Mouse (Mus musculus): ENCODE results near the gene Folr2.

Gene Folr2

DNA sequence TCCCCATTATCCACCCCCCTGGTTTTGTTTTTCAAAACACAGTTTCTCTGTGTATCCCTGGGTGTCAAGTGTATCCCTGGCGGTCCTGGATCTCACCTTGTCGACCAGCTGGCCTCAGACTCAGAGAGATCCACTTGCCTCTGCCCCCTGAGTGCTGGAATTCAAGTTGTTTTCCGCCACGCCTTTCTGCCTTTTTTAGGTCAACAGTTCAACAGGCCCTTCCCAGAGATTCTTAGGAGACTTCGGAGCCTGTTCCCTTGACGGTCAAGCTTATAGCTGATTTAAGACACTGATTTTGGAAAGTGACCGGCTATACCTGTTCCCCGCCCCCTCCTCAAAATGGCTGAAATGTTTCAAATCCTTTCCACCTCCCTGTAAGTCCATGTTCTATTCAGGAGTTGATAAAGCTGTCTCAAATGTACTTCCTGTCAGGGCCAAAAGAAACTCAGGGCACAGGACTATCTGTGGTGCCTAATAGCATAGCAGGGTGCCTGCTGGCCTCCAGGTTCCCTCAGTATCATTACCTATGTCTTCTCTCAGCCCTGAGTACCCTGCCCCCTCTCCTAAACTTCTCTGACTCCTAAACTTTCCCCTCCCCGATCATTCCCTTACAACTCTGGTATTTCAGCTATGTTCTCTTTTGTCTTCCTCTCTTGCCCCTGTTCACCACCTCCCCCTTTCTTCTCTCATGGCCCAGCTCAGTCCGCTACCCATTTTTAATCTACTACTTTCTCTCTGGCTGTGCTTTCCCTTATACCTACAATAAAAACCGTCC is 9.7 kb upstream of the Folr2 start:
- no peak for DNase-seq

DNA sequence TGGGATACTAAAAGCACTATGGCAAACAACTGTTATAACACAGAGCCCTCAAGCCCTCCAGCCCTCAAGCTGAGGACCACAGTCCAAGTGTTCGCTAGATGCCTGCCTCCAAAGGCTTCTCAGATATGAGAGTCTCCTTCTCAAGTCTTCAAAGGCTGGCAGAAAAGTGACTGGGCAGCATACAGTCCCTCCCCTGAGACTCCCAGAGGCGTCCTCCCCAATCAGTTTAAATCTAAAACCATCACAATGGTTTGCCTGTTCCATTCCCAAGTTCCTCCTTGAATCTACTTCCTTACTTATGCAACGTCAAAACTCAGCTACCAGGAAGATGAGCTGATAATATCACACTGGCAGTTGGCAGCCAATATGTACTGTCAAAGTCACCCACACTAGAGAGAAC is 6.4 kb upstream of the Folr2 start, which contains the start of gene Anapc15:
Gene Anapc15, plus strand, starts transcription at position 301 of the 400 bp plus-strand sequence.
- DNase-seq = no peak

DNA sequence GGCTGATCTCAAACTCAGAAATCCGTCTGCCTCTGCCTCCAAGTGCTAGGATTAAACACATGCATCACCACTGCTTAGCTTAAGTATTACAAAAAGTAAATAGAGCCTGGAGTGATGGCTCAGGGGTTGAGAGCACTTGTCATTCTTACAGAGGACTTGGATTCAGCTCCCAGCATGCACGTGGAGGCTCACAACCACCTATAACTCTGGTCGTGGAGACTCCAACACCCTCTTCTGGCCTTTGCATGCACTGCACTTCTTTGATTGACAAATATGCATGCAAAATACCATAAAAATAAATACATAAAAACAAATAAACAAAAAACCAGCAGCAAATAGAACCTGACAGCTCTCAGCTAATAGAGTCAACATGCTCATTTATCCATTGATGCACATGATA is 5.3 kb upstream of the Folr2 start:
- no peak for DNase-seq

DNA sequence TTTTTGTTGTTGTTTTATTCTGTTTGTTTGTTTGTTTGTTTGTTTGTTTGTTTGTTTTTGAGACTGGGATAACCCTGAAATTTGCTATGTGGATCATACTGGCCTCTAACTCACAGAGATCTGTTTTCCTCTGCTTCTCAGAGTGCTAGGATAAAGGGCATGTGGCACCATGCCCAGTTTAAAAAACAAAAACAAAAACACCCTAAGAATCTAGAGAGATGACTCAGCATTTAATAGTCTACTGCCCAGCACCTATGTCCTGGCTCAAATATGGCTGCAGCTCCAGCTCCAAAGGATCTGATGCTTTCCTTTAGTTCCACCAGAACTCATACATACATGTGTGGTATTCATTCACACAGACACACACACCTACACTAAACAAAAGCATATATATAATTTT is 4.0 kb upstream of the Folr2 start:
- no peak for DNase-seq

DNA sequence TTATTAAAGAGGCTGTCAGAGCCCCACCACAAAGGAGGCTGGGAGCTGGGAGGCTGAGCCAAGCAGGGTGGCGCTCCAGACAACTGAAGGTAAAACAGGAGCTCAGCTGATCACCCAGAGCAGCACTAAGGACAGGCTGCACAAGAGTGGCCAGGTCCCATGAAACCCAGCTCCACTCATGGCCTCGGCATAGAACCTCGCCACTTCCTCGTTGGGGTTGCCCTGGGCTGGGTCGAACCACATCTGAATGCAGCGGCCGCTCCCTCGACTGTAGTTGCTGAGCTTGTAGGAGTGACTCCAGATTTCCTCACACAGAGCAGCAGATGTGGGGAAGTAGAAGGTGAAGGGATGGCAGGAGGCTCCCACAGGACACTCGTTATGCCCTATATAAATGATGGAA is 1.4 kb upstream of the Folr2 start:
- DNase-seq = no peak

DNA sequence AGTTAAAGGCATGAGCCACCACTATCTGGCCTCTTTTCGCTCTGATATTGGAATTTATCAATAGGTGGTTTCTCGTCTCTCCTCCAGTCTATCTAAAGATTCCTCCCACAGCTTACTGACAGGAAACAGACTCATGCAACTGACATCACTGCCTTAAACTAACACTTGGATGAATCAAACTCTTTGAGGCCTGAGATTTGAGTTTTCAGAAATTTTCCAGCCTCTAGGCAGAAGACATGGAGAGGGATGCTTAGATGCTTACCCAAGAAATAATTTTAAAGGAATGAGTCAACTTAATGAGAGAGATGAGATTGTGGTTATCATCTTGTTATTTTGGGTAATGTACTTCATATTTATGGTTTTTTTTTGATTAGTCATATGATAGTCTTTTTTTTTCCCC is 3.2 kb downstream of the Folr2 start:
- DNase-seq = no peak

DNA sequence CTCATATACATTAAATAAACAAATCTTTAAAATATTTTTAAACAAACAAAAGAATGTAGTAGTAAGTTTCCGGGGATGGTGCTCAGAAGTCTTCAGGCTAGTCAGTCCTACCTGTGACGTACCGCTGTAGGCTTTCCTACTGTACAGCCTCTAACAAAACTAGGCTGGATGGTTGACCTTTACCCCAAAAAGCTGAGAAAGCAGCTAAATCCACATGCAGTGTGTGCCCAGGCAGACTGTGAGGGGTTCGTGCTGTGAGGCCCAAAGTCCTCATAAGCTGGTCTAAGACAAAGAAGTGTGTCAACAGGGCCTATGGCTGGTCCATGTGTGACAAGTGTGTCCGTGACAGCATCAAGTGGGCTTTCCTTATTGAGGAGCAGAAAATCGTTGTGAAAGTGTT is 4.1 kb downstream of the Folr2 start:
- DNase-seq = no peak

DNA sequence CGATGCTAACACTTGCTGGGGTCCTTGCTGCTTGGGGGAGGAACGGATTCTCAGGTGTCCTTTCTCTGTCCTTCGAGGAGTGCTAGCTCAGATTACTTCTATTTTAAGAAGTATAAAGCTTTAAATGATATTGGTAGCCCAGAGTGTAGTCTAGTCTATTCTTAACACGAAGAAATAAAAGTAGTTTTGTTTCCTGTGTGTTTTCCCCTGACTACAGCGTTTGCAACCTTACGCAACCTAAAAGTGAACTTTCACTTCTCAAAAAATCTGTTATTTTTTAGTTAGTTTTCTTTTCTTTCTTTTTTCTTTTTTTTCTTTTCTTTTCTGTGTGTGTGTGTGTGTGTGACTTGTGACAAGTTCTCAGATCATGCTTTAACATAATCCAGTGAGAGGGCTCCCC is 5.3 kb downstream of the Folr2 start:
- DNase-seq = no peak

DNA sequence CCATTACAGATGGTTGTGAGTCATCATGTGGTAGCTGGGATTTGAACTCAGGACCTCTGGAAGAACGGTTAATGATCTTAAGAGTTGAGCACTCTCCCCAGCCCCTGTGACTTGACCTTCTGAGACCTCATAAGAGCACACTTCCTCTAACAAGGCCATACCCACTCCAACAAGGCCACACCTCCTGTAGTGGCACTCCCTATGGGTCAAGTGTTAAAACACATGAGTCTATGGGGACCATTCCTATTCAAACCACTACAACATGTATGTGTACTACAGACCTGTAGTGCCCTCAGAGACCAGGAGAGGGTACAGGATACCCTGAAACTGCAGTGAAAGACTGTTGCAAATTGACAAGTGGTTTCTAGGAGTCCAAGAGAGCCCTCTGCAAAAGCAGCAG is 9.1 kb downstream of the Folr2 start:
- DNase-seq = no peak

DNA sequence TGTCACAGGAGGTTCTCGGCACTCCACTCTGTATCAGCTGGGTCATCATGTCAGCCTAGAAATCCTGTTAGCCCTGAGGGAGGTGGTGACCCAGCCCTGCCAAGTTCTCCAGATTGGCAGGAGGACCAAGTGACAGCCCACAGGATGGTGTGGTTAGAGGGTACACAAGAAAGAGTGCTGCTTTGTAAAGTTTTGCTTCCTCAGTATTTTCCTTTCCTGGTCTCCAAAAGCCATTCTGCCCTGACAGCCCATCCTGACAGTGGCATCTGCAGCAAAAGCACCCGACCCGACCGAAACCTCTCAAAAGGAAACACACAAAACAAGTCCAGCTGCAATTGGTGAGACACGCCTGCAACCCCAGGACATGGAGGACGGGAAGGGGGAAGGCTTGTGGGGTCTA is 12.8 kb downstream of the Folr2 start:
- no peak for DNase-seq

DNA sequence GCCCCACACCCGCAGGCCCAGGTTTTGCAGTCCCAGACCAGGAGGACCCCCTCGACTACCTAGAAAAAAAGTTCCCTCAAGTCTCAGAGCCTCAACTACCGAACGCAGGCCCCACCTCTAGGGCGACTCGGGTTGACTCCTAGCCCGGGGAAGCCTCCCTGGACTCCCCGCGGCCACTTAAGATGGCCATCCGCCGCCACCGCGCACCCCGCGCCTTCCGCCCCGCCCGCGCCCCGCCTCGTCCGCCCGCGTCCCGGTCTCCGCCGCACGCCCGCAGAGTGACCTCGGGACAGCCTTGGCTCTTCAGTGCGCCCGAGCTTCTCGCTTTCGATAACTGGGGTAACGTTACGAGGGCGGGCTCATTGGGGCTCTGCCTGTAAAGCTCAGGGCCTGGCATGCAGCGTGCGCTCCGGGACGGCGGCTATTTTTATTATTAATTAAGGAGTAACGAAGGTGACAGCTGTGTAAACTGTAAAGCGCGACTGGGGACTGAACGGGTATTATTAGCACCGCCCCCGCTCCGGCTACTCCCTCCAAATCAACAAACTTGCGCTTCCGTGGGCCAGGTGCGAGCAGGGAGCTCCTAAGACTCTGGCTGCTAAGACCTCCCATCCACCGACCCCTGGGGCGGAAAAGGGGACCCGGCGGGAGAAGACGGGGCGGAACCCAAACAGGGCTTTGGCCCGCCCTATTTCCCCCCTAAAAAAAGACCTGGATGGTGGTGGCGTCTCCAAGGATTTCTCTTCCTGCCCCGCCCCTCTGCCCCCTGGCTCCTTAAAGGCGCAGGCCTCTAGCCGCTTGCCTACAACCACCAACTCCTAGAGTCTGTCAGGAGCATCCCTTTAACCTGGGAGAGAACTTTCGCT is 19.2 kb downstream of the Folr2 start, which contains the start of gene Inppl1:
Gene Inppl1, minus strand, starts transcription at position 624 of the 866 bp plus-strand sequence.
- DNase-seq = peak; percentile 87

DNA sequence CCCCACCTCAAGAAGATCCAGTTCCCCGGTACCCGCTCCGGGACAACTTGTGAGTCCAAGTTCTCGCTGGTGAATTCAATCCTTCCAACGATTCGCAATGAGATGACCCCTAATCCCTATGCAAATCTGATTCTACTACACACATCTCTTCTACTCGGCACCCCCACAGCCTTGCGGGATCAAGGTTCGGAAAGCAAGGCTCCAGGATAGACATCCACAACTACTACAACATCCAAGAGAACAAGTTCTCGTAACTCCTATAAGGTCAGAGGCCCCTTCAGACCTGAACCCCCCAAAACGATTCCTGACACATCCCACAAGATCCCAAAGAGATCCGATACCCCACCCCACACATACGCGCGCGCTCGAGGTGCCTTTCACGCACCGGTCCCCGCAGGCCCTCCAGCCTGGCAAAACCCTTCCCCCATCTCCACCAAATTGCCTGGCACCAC is 19.8 kb downstream of the Folr2 start:
- DNase-seq = no peak

DNA sequence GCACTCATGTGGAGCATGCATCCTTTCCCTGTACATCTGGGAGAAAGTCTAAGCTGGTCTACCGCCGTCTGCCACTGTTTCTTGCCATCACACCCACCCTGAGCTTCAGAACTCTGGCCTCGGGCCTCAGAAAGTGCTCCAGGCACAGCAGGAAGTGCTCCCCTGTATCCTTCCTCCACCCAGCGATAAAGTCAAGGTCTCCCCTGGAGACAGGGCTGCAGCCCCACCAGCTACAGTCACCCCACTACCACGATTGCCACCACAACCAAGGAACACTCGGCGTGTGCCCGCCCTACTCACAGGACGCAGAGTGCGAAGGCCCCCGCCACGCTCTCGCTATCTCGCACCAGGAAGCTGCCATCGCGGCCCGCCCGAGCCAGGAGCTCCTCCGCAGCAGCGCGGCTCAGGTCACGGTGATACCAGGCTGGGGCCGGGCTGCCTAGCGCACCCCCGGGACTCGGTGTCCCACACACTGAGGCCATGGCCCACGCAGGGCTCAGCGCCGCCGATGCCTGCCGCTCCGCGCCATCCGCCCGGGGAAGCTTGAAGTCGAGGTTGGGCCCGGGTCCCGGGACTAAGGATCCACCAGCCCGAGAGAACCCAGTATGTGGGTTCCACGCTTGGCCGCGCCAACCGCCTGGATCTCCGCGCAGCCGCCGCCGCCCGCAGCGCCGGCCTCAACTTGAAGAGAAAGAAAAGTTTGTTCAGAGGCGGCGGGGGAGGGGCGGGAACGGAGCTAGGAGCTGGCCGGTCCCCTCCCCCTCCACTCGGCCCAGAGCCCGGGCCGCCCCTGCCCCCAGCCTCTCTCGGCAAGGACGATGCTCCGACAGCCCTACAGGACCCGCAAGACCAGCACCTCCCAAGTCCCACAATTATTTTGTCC is 20.5 kb downstream of the Folr2 start:
- no peak for DNase-seq

DNA sequence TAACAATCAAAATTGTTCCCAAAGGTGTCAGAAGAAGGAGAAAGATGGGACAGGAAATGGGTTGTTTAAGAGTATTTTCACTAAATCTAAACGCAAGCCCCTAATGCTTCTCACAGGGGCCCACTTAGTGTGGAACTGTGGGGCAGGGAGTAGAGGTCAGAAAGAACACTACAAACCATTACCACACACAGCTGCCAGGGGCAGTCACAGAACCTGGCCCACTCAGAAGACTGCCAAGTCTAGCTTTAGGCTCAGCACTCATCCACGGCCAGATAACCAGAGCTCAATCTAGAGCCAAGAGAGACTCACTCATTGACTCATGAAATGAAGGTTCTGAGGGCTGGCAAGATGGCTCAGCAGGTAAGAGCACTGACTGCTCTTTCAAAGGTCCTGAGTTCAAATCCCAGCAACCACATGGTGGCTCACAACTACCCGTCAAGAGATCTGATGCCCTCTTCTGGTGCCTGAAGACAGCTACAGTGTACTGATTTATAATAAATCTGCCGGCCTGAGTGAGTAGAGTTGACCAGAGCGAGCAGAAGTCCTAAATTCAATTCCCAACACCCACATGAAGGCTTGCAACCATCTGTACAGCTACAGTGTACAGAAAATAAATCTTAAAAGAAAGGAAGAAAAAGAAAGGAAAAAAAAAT is 21.4 kb downstream of the Folr2 start:
- no peak for DNase-seq

DNA sequence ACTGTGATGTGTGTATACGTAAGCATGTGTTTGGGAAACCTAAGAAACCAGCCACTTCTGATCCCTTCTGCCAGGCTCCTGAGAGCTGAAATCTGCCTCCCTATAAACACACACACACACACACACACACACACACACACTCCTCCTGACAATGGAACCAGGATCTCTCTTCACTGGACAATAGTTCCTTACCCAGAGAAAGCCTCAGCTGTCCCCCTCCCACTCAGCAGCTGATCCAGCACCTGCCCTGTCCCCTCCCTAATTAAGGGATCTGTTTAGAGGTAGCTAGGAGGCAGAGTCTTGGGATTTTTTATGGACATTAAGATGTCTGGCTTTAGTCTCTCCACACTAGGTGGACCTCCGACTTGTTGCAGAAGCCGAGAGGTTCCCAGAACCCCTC is 22.1 kb downstream of the Folr2 start:
- DNase-seq = no peak

DNA sequence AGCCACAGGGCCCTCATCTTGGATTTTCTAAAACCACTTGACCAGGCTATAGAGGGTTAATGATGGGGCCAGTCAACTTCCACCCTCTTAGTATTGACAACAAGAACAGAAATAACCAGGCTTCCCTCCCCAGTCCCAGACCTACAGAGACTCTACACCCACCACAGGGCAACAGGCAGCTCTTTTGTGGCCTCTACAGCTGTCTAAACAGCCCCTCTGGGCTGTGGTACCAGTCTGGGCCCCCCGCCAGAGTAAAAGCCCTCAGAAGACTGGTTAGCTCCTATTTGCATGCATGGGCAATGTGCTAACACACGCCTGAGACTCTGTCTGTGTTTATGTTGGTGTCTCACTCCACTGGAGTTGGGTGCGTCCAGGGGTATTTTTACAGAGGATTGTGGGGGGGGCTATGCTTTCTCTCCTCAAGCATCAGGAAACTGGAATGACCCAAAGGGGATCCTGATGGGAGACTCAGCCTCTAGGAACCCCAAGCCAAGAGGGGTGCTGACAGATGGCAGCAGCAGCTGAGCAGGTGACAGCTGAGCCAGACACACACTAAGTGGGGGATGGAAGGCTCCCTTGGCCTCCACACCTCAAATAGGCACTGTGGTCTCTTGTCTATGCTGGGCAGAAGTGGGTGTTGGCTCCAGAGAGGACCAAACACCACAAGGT is 22.9 kb downstream of the Folr2 start:
- DNase-seq = no peak

DNA sequence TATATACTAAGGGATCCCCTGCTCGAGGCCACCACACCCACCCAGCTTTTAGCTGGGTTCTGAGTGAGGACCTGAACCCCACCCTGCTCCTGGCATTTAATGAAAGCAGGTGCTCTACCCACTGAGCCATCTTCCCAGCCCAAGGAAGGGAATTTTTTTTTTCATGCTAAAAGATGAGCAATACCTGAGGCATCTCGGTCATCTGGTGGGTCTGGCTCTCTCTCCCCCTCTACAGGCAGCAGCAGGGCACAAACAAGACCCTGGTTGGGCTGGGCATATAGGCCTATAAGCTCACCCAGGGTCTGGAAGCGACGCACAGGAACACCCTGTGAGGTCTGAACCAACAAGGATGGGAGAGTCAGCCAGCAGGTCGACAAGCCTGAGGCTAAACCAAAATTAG is 23.6 kb downstream of the Folr2 start:
- DNase-seq = no peak

DNA sequence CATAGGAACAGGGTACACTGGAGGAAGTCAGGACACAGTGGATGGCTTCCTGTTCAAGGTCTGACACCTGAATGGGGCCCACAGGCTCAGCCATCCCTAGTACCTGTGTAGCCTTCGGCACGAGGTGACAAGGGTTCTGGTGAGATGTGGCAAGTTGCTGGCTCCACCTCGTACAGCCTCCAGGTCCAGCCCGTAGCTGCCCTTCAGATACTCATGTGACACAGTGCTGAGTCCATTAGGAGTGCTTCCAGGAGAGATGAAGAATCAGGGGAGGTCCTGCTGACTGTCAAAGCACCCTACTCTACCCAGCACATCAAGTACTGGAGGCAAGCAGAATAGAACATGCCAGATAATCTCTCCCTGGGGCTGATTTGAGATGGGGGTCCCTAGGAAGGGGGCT is 24.6 kb downstream of the Folr2 start:
- DNase-seq = no peak

DNA sequence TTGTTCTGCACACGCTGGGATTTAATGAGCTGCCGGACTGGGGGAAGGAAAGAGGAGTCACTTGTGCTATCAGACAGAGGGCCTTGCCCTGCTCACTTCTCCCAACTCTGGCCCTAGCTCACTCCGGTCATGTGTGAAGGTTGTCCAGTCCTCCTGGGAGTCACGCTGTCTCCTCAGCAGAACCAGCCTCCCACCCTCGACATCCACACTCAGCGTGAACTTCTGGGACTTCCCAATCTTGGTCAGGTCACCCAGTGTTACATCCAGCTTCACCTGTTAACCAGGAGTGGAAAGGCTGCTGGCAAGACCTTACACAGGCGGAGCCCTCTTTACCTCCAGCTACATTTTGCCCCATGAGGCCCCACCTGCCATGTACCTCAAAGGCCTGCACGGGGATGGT is 25.6 kb downstream of the Folr2 start:
- no peak for DNase-seq

DNA sequence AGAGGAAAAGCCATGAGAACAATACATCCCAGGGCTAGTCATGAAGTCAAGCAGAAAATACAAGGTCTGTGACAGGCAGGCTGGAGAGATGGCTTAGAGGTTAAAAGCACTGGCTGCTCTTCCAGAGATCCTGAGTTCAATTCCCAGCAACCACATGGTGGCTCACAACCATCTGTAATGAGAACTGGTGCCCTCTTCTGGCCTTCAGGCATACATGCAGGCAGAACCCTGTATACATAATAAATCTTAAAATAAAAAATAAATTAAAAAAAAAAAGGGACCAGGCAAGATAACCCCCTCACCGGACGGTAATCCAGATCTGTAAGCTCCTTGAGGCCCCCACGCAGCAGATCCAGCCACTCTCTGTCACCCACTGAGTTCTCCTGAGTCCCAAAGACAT is 26.6 kb downstream of the Folr2 start:
- no peak for DNase-seq

DNA sequence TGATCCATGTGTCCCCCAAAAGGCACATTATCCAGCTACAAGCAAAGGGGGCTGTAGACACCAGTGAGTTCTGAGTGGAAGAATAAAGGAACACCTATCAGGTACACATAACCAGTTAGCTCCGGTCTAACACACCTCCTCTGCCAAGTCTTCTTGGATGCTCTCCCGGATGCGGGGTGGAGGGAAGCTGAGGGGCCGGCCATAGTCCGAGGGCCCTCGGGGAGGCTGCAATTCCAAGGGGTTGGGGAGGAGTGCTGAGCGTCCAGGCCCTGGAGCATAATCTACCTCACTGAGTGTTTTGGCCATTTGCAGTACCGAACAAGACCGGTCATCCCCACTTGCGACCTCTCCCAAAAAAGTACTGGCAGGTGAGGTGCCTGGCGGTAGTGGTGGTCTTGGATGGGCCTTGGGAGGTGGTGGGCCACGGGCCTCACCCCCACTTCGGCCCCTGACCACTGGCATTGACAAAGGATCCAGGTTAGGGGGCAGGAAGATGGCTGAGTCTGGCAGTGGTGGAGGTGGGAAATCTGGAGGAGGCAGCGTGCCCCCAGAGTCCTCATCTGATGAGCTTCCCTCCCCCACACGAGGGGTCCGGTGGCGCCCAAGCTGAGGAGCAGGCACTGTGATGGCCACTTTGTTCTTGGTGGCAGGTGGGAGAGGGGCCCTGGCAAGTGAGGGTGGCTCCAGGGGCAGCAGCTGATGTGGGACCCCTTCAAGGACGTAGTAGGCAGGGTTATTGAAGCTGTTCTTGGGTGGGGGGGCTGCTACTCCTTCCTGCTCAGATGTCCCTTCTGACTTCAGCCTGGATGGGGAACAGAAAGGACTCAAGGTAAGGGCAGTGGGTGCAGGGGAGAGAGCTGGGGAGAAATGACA is 33.0 kb downstream of the Folr2 start:
- DNase-seq = no peak

Measured in cerebellum, adult 11-12 months (tissue).